Mouse (Mus musculus) cerebellum, adult 9-10 months (tissue): ENCODE results near the gene Aox4.

Source experiments
- DNase-seq: peaks from one replicate; pipeline ENCODE4 v3.0.0; 2022

Aox4 gene

GRCm38 (mm10) chr1:58303009-58303408, 92.8 kb downstream of the Aox4 start:
- no peak for DNase-seq

DNA sequence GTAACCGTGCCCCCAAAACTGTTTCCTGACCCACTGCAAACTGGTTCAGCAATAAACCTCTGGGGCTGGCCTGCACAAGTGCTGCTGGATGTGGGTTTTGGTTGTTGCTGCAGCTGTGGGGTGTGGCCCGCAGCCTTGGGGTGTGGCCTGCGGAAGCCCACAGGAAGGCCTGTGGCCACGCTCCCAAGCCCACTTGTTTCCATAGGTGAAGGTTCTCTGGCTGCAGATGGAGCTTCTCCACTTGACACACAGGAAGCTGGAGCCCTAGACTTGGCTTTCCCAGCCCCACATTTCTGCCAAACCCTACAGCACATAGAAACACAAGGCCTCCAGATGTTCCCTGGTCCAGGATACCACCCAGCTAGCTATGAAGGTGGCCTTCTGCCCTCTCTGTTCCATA, 93.5 kb downstream of the Aox4 start:
- no peak for DNase-seq

GRCm38 (mm10) chr1:58304296-58304695, 94.1 kb downstream of the Aox4 start:
- no peak for DNase-seq

DNA sequence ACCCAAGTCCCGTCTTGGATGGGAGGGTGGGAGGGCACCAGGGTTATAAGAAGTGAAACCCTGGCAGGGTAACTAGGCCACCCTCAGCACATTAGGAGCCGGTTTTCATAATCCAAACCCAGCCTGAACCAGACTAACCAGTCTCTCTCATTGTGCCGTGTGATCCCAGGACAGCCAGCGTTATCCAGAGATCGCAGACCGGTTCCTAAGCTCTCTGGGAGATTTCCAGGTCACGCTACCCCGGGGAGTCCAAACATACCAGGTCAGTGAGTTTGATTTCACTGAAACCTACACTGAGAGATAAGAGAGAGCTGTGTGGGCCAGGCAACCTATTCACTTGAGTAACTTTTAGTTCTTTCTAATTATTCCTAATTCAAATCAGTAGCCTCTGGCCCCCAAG, 97.0 kb downstream of the Aox4 start:
- DNase-seq, result no peak

- no peak for DNase-seq
Measured at GRCm38 (mm10) chr1:58308594-58308993, 98.4 kb downstream of the Aox4 start.

GRCm38 (mm10) chr1:58309853-58310252, 99.7 kb downstream of the Aox4 start:
- DNase-seq, result no peak

DNA sequence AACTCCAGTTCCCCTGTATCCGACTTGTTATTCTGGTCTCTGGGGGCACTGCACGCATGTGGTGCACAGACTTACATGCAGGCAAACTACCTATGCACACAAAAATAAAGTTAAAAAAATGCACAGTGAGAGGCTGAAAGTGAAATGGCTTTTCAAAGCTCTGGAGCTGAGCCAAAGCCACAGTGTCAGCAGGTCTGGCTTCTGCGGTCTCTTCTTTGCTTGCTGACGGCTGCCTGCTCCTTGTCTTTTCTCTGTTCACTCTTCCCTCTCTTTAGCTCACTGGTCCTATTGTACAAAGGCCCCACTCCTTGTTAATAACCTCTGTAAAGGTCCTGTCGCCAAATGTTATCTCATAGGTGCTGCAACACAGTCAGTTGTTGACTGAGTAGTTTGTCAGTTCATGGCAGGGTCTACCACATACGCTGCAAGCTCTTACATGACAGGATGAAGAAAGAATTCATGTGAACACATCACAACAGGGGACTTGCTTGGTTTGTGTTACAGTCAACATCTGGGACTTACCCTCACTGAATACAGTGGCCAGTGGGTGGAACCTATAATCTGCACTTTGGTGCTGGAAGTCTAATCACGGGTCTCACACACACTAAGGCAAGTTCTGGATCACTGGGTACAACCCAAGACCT, 101.1 kb downstream of the Aox4 start:
- no peak for DNase-seq

- no peak for DNase-seq
Measured at GRCm38 (mm10) chr1:58313173-58313572, 103.0 kb downstream of the Aox4 start.

DNA sequence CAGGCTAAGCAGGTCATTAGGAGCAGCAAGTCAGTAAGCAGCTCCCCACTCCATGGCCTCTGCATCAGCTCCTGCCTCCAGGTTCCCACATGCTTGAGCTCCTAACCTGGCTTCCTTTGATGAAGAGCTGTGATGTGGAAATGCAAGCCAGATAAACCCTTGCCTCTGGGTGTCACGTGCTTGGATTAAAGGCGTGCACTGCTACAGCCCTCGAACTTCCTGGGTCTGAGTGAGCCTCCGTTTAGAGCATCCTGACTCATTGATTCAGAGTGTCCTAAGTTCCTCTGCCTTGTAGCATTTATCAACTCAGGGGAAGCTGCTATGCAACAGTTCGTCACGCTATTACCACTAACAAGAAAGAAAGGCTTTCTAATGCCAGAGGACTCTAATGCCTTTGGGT, 105.3 kb downstream of the Aox4 start:
- DNase-seq, result no peak
